Mouse (Mus musculus) c-Kit-positive CD71-negative TER-119-negative erythroid progenitor cells, embryonic 14.5 days (primary cell): ENCODE measurements around the gene Zdhhc17.

Experiments
- DNase-seq: peaks from one replicate; pipeline ENCODE4 v3.0.0-alpha.2; 2013; ENCODE audit warnings: low read depth

Zdhhc17 gene

GRCm38 (mm10) chr10:110952937-110953451, 56.9 kb downstream of the Zdhhc17 start:
- no peak for DNase-seq

GRCm38 (mm10) chr10:110952271-110952670, 57.7 kb downstream of the Zdhhc17 start:
- no peak for DNase-seq

DNA sequence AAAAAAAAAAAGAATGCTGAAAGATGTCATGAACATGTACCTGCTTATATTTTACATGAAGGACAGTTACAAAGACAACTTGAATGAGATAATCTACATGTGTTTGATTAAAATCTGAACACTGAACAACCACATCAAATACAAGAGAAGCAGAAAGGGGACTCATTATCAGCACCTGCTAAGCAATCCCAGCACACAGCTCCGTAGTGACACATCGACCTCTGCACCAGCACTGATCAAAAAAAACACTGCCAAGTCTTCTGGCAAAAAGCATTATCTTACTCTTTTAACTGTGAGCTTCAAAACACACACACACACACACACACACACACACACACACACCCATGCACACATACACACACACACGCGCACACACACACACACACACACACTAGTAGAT, 58.2 kb downstream of the Zdhhc17 start:
- DNase-seq = no peak

GRCm38 (mm10) chr10:110951112-110951511, 58.8 kb downstream of the Zdhhc17 start:
- no peak for DNase-seq

- no peak for DNase-seq
These were observed 62.4 kb downstream of the Zdhhc17 start for GRCm38 (mm10) chr10:110947574-110947973.

GRCm38 (mm10) chr10:110945966-110946365, 64.0 kb downstream of the Zdhhc17 start:
- DNase-seq = no peak

- no peak for DNase-seq
These were observed 65.8 kb downstream of the Zdhhc17 start for GRCm38 (mm10) chr10:110944175-110944574.

GRCm38 (mm10) chr10:110942806-110943205, 67.1 kb downstream of the Zdhhc17 start:
- DNase-seq = no peak

GRCm38 (mm10) chr10:110941968-110942367, 68.0 kb downstream of the Zdhhc17 start:
- DNase-seq = no peak

- DNase-seq = no peak
These were observed 69.1 kb downstream of the Zdhhc17 start for GRCm38 (mm10) chr10:110940740-110941398.

DNA sequence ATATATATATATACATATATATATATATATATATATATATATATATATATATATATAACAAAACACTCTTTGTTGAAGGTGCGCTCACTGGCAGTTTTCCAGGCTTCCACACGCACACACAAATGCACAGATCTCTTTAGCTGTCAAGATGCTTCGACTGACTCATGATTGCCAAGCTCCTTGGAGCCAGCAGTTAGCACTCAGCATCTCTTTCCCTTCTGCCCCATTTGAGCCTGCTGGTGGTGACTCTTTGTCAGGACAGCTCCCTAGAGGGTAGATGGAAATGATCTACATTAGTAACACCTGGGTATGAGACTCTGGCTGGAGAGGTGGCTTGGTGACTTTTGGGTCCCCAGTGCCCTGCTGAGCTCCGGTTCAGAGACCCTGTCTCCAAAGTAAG, 70.2 kb downstream of the Zdhhc17 start:
- DNase-seq = no peak

- DNase-seq = no peak
These were observed 70.9 kb downstream of the Zdhhc17 start for GRCm38 (mm10) chr10:110938841-110939549.

- no peak for DNase-seq
These were observed 71.6 kb downstream of the Zdhhc17 start for GRCm38 (mm10) chr10:110938361-110938760.

- DNase-seq = no peak
These were observed 74.3 kb downstream of the Zdhhc17 start for GRCm38 (mm10) chr10:110935669-110936068.

DNA sequence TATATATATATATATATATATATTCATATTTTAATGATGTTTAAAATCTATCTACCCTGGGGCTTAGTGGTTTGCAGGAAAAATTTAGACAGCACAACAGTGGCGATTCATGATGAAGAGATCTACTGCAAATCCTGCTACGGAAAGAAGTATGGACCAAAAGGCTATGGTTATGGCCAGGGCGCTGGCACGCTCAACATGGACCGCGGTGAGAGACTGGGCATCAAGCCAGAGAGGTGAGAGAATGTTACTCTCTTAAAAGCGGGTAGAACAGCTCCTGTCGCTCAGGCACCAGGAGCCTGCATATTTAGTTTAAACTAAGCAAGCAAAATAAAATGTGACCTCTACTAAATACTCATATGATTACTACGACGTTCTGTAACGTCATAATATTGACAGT, 74.9 kb downstream of the Zdhhc17 start:
- no peak for DNase-seq

DNA sequence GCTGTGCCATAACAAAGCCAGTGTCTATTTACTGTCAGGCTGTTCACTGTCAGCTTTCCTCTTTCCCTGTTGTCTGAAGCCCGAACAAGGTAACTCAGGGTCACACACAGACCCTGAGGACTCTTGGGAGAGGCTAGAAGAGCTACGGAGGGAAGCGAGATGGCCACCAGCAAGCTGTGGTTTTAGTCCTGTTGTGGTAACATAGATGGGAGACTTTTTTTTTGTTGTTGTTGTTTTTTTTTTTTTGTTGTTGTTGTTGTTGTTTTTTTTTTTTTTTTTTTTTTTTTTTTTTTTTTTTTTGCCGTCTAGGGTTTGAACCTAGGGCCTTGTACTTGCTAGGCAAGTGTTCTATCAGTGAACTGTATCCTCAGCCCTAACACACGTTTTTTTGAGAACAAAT, 76.4 kb downstream of the Zdhhc17 start:
- no peak for DNase-seq

DNA sequence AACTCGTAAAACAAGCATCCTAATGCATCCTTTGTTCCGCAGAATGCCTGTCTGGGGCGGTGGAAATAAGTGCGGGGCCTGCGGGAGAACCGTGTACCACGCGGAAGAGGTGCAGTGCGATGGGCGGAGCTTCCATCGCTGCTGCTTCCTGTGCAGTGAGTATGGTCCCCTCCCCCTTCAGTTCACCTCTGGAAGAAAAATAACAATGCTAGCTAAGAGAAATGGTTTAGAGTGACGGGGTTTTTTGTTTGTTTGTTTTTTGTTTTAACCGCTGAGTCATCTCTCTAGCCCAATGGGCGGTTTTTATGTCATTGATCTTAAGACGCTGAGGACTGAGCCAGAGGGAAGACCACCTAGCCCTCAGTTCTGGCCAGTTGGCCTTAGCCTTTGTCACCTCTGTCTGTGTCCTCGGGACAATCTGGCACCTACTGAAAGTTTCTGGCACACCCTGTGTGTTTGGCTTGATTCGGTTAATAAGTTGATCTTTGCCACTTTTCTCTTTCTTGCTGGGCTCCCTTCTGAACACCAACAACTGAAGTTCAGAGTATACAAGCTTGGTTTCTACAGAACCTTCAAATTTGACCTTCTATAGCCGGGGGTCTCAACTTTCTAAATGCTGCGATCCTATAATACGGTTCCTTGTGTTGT, 77.9 kb downstream of the Zdhhc17 start:
- DNase-seq = no peak

GRCm38 (mm10) chr10:110931161-110931912, 78.6 kb downstream of the Zdhhc17 start:
- DNase-seq = no peak

- no peak for DNase-seq
These were observed 80.2 kb downstream of the Zdhhc17 start for GRCm38 (mm10) chr10:110929756-110930155.

GRCm38 (mm10) chr10:110927491-110927890, 82.4 kb downstream of the Zdhhc17 start:
- DNase-seq = no peak

- no peak for DNase-seq
These were observed 87.3 kb downstream of the Zdhhc17 start for GRCm38 (mm10) chr10:110922612-110923011.

DNA sequence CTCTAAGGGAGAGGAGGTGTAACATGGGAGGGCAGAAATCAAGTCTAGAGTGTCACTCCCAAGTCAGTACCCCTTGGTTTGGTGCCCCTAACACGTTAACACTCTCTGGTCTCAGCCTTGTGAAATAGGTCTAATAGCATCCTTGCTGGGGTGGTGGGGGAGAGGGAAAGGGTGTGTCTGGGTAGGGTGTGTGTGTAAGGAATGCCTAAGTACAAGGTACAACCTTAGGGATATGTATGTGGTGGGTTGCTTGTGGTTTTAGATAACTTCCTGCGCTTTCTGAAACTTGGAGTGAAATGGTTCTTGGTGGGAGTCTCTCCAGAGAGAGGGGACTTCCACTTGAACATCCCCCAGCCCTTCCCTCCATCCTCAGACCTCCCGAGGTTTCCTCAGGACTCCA, 88.0 kb downstream of the Zdhhc17 start:
- DNase-seq = no peak
